Mouse (Mus musculus) retina, postnatal 7 days (tissue): ENCODE data around the gene 1500009C09Rik.
"Not testable (repeated sequence)": the region's sequence is repeated elsewhere in the genome, so short reads cannot be mapped to it uniquely, and the experiment has no call there.

ENCODE experiments used
- DNase-seq: peaks from one replicate; pipeline ENCODE4 v3.0.0-alpha.2; 2012; ENCODE audit warnings: low read depth, low spot score

Gene 1500009C09Rik

GRCm38 (mm10) chr15:82218778-82219666, 33.2 kb upstream of the 1500009C09Rik start:
- no peak for DNase-seq

- no peak for DNase-seq
Measured at GRCm38 (mm10) chr15:82220003-82220675, 32.1 kb upstream of the 1500009C09Rik start.

GRCm38 (mm10) chr15:82221104-82221860, 30.9 kb upstream of the 1500009C09Rik start:
- DNase-seq, result no peak

- DNase-seq, result no peak
Measured at GRCm38 (mm10) chr15:82223251-82223650, 28.9 kb upstream of the 1500009C09Rik start.

DNA sequence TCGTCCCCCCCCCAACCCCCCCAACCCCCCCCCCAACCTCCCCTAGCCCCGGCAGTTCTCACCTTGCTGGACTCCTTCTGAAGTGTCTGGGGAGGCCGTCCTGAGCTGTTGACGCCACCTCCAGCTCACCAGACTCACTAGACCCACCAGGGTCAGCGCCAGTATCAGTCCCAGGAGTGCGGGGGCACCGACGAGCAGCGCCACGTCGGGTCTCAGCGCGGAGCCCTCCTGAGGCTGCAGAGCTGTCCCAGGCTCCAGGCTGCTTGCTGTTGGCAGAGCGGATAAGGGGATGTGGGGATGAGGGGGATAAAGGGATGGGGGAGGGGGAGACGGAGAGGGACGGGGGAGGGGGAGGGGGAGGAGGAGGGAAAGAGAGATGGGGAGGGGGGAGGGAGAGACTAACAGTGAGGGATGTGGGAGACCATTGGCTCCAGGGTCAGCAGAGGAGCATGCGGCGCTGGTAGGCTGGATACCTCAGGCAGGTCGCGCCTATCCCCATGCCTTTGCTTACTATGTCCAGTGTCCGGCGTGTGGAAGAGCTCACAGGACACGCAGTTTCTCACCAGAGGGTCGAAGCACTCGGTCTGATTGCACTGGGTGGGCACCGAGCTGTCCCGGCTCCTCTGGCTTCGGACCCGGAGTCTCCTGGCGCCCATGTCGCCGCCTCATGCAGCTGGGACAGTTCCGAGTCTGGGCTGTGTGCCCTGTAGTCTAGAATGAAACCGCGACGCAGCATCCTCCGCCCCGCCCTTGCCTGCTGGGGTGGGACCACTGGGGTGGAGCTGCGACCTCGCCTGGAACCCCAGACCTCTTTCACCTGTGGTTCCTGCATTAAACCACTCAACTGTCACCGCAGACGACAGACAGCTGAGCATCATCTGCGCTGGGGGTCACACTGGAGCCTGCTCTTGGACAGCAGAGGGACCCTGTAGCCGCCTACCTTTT, 28.3 kb upstream of the 1500009C09Rik start, which contains the start of gene Tnfrsf13c:
Gene Tnfrsf13c, minus strand, starts transcription at position 713 of the 945 bp plus-strand sequence.
- DNase-seq, result no peak

- DNase-seq, result no peak
Measured at GRCm38 (mm10) chr15:82224602-82225215, 27.5 kb upstream of the 1500009C09Rik start.

DNA sequence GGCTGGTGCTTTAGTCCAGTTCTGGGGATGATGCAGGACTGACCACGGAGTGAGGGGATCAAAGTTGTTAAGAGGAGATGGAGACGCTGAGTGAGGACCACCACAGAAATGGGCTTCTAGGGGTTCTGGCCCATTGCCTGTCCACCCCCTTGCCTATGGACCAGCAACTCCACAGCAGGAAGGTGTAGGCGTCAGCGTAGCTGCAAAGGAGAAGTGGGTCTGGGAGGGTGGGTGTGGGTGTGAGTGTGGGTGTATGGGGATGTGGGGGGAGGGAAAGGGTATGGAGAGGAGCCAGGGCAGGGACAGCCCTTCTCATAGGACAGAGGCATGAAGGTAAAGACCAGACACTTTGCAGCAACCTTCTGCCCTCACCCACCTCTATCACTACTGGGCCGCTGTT, 26.4 kb upstream of the 1500009C09Rik start:
- DNase-seq, result no peak

GRCm38 (mm10) chr15:82229542-82230045, 22.6 kb upstream of the 1500009C09Rik start:
- DNase-seq, result no peak

DNA sequence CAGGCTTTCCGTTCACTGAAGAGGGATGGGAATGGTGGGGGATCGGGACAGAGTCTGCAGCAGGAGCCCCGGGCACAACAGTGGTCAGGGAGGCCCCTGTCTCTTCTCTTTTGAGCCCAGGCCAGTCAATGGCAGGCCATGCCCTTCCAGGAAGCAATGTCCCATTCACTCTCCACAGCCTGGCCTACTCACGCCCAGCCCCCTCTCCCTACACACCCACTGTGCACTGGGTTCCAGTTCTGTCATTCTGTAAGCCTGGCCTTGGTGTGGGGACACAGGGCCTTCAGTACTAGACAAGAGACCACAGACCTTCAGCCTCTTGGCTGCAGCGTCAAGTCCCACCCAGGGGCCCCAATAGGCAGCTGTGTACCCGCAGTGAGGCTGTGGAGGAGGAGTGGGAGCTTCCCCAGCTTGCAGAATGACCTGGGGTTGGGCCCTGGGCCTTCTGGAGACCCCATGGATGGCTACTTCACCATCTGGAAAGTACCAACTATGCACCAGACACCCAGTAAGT, 22.0 kb upstream of the 1500009C09Rik start:
- DNase-seq, result no peak

DNA sequence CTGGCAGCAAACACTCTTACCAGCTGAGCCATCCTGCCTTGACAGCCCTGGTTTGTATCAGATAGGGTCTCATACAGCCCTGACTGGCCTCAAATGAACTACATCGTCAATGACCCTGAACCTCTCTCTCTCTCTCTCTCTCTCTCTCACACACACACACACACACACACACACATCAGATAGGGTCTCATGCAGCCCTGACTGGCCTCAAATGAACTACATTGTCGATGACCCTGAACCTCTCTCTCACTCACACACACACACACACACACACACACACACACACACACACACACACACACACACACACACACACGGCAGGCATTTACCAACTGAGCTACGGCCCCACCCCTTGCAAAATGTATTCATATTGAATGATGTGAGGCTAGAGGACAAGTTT, 21.1 kb upstream of the 1500009C09Rik start:
- no peak for DNase-seq

DNA sequence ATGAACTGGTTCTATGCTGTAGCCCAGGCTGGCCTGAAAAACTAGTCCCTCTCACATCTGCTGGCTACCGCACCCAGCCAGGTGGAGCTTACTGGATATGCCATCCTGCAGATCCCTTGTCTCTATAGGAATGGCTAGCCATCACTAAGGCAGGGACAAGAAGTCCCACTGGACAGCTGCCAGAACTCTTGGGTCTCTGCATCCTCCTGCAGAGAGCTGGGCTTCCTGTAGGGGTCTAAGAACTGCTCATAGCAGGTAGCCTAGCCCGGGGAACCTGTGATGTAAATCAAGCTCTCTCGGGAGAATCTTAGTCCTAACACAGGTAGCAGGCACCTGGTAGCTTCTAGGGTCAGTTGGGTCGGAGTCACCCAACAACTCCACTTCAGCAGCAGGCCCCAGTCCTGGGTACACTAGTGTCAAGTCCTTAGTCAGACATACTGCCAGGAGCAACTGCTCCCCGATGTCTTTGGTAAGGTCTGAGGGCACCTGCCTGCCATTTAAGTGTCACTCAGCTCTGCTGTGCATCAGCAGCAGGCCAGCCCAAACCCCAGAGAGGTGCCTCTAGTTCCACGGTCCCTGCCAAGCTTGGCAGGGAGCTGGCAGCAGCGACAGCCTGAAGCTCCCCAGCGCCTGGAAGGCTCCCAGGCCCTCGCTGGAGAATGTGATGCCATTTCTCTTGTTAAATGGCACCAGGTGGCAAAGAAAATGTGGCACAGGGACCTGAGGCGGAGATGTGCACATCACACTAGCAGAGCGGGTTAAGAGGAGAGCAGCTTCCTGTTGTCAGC, 20.4 kb upstream of the 1500009C09Rik start:
- DNase-seq, result no peak

DNA sequence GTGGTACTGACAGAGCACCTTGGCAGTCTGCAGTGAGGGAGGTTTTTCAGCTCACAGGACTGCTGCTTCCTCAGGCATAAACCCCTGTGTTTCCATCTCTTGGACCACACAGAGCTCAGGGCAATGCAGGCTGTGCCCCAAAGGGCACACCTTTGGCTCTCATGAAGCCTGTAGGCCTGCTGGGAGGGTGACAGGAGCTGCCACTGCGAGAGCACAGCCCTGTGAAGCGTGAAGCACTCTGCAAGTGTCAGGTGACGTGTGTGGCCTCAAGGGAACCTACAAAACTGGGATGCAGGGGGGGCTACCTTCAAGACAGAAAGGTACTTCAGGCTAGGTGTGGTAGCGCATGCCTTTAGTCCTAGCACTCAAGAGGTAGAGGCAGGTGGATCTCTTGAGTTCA, 19.5 kb upstream of the 1500009C09Rik start:
- no peak for DNase-seq

- no peak for DNase-seq
Measured at GRCm38 (mm10) chr15:82235661-82236060, 16.5 kb upstream of the 1500009C09Rik start.

DNA sequence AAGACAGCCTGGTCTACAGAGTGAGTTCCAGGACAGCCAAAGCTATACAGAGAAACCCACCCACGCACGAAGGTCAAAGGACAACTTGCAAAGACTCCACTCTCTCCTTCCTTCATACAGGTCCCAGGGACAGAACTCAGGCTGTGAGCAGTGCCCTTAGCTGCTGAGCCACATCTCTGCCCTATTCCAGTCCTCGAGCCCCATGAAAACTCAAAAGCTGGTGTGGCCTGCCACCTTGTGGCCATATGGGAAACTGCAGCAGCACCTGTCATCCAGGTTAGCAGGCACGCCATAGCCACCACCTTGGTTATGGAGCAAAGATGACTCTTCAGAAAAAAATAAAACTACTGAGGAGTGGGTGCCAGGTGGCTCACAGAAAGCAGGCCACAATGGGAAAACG, 15.6 kb upstream of the 1500009C09Rik start:
- DNase-seq, result peak; percentile 75

DNA sequence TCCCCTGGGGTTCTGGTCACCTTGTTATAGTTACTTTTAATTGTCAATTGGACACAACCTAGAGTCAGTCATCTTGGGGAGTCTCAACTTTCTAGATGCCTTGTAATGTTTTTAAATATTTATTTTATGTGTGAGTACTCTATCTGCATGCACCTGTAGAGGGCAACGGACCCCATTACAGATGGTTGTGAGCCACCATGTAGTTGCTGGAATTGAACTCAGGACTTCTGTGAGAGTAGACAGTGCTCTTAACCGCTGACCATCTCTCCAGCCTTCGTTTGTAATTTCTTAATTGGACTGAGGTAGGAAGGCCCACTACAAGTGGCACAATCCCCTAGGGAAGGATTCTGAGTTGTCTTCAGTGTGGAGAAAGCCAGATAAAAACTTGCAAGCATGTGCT, 8.9 kb upstream of the 1500009C09Rik start:
- DNase-seq, result no peak

DNA sequence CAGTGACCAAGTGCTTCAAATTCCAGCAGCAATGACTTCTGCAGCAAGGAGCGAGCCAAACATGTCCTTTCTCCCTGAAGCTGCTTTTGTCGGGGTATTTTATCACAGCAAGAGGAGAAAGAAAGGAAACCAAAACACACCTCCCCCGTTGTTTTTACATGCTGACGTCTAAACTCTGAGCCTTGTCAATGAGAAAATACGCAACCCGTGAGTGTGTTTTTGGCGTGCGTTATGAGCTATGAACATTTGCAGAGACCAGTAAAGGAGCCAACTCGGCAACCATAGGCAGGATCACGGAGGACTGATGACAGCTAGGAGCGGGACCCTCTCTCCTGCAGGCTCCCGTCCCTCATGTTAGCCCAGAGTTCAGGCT, 8.5 kb upstream of the 1500009C09Rik start:
- DNase-seq, result no peak

DNA sequence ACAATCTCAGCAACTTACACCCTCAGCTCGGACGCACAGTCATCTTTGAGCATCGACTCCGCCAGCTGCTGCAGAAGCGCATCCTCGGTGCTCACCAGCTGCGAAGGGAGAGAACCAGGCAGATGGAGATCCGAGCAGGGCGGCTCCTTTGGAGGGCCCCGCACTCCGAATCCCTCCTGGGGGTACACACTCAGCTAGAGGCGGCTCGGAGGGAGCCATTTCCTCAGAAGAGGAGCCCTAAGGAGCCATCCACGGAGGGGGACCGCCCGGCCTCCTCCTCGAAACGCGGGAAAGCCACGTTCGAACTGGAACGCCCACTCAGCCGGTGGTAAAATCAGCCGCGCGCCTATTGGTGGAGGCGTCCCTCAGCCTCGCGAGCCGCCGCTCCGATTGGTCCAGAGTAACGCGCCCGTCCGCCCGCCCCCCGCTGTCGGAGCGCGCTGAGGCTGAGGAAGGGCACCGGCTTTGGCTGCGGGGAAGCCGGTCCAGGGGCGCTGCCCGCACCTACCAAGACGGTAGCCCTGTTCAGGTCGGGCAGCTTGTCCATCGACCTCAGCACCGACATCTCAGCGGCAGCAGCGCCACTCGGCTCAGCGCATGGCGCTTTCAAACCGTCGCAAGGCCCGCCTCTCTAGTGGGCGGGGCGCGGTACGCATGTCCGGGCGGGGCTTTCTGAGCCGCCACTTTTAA, 7.9 kb upstream of the 1500009C09Rik start, which contains the start of gene Cenpm:
Gene Cenpm, minus strand, starts transcription at position 634 of the 690 bp plus-strand sequence.
- peak; percentile 79 for DNase-seq

DNA sequence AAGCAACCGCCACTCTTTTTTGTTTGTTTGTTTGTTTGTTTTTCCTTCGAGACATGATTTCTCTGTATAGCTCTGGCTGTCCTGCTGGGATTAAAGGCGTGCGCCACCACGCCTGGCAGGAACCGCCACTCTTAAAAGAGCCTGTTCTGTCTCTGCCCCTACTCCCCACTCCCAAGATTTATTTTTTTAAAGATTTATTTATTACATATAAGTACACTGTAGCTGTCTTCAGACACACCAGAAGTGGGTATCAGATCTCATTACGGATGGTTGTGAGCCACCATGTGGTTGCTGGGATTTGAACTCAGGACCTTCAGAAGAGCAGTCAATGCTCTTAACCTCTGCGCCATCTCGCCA, 7.4 kb upstream of the 1500009C09Rik start:
- DNase-seq, result not testable (repeated sequence)
